Mouse (Mus musculus) olfactory bulb, adult 2 months (tissue): ENCODE measurements around the gene Serinc3.

Source experiments
- CTCF ChIP-seq: fragments of 200-500 bp; IDR thresholded peaks from 2 replicates; pipeline ENCODE4 v1.5.1; 2012; ENCODE audit warnings: low read depth, mild to moderate bottlenecking, low read length, moderate library complexity; ENCODE audit not compliant: insufficient read depth
- POLR2A ChIP-seq: fragments of 200-500 bp; IDR thresholded peaks from 2 replicates; pipeline ENCODE4 v1.6.1; 2012; ENCODE audit warnings: mild to moderate bottlenecking, low read depth, low read length, moderate library complexity; ENCODE audit not compliant: insufficient read depth

GRCm38 (mm10) chr2:163613990-163614389 lies 30.9 kb downstream of the Serinc3 start:
- TF ChIP-seq CTCF (no peak), POLR2A (no peak)
